Mouse (Mus musculus) CD8-positive naive resting alpha-beta T cell, adult 2 months (primary cell): ENCODE results near the gene Csrnp3.

ENCODE experiments used
- DNase-seq, 2 experiments: peaks; one replicate each; pipeline ENCODE4 v3.0.0; 2022; ENCODE audit warnings: low read depth in 2 of 2, low spot score in 2 of 2

Gene Csrnp3

DNA sequence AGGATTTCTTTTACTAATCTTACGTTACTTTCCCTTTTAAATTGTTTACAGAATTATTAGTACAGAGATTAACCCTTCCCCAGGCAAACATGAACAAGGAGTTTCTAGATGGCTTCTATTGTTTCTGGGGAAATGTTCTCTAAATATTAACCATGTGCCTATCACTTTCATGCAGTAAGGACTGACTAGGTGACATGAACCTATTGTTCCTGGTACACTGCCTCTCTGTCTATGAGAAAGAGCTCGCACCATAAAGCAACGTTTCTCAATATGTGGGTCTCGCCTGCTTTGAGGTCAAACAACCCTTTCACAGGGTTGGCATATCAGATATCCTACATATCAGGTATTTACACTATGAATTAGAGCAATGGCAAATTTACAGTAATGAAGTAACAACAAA, 96.8 kb downstream of the Csrnp3 start:
- DNase-seq: no peak

- no peak for DNase-seq
Observed at GRCm38 (mm10) chr2:65948808-65949207, 103.2 kb downstream of the Csrnp3 start.

DNA sequence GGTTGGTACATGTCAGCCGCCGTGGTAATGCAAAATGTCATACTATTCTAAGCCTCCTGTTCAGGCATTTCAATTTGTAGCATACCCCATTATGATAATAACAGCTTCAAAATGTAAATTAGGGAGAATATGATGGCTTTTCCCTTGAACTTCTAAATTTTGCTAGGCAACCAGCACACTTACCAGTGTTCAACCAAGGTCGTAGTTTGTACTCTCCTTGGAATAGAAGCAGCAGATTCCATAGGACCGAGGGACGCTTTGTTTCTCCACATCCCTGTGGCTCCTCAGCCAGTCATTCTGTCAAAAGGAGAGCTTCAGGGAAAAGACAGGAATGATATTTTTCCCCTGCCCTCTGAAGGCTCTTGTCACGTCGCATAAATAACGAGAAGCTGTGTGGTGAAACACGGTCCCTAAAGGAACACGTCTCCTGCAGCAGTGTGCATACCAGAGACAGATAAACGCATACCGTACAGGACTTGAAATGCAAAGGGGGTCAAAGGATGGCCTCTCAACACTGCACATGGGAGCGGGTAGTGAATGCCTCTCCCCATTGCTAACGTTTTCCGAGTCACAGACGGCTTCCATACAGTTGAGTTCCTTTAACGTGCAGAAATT, 108.3 kb downstream of the Csrnp3 start:
- no peak for DNase-seq

GRCm38 (mm10) chr2:65955804-65956203, 110.2 kb downstream of the Csrnp3 start:
- no peak for DNase-seq

DNA sequence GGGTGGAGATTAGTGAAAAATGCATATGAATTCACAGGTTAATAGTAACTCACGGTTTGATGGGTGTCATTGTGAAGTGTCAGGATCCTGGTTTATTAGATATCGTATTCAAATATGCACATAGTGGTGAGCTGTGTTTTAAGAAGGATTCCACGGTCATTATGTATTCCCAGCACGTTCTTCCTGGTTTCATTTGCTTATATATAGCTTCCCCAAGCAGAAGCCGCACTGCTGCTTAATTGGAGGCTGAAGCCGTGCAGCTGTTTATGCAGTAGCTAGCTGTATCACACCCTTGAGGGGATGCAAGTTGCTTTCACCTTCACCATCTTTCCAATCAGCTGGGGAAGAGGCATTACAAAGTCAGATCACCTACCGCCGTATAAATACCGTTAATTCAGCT, 111.2 kb downstream of the Csrnp3 start:
- DNase-seq: no peak

DNA sequence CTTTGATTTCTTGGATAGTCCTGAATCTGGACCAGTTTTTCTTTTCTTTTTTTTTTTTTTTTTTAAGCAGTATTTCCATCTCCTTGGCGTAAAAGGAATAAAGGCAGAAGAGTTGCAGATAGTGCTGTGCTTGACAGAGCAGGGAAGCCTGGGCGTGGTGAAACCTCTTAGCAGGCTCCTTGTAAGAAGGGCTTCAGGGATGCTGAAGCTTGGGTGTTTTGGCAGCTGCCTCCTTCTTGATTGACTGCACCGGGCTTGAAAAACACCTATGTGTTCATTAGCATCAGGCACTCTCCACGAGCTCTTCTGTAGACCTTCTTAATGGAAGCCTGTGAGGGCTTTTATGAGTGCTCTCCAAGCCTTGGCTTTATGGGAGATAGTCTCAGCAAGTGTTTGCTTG, 117.9 kb downstream of the Csrnp3 start:
- DNase-seq: no peak

- no peak for DNase-seq
Observed at GRCm38 (mm10) chr2:65968810-65969209, 123.2 kb downstream of the Csrnp3 start.

- no peak for DNase-seq
Observed at GRCm38 (mm10) chr2:65973907-65974306, 128.3 kb downstream of the Csrnp3 start.

DNA sequence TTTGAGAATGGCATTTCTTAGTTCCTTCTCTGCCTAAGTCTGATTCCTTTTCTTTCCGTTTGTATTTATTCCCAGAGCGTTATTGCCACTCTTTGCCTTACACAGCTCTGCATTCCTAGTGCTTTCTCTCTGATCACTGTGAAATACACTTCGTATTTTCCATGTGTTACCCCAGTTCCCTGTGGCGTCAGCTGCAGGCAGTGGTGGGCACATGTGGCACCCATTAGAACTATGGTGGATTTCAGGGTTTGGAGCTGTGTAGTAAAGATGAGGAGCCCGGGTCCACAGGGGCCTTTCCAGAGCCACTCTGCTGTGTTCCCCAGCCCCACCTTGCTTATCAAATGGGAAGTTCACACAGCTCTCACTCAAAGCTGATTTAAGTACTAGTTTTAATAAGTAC, 129.8 kb downstream of the Csrnp3 start:
- no peak for DNase-seq

GRCm38 (mm10) chr2:65979338-65980053, 133.9 kb downstream of the Csrnp3 start:
- no peak for DNase-seq

DNA sequence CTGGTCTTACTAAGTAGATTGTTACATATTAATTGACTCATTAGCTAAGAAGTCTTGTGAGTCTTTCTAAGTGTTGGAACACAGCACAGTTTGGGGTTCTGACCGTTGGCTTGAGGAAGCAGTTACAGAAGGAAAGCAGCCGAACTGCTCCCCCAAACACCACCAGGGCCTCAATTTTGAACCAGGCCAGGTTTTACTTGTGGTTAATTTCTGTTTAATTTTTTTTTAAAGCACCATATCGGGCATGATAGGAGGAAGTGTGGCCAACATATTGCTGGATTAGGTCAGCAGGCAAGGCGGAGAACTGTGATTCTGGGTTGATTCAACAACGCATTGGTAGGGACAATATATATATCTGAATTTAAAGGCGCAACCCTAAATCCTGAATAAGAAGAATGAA, 135.9 kb downstream of the Csrnp3 start:
- no peak for DNase-seq

DNA sequence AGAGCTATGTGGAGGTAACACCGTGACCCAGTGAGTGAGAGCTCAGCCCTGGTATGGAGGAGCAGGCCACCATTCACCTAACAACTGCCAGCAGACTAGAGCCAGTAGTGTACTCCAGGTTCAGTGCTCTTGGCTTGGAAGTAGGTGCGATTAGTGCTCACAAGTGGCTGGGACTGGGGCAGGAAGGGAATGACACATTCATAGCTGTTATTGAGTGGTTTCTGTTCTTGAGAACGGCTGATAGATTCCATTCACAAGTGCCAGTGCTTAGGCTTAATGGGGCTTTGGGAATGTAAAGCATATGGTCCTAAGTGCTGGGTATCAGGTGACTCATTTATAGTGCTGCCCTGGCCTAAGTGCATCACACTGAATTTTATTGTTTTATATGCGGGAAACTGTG, 136.4 kb downstream of the Csrnp3 start:
- DNase-seq: no peak

DNA sequence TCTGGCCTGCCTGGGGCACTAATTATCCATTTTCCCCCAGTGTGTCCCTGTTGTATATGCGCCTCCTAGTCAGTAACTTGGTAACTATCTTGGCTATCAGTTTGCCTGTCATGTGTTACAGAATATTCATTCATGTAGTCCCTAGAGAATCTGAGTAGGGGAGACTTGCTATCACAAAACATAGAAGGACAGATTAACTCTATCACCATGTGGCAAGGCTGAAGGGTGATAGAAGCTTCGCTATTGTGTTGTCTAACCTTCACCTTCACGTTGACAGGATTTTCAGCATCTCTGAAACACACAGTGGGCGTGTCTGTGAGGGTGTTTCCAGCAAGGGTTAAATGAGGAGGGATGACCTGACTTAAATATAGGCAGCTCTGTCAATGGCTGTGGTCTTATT, 140.1 kb downstream of the Csrnp3 start:
- DNase-seq: no peak

DNA sequence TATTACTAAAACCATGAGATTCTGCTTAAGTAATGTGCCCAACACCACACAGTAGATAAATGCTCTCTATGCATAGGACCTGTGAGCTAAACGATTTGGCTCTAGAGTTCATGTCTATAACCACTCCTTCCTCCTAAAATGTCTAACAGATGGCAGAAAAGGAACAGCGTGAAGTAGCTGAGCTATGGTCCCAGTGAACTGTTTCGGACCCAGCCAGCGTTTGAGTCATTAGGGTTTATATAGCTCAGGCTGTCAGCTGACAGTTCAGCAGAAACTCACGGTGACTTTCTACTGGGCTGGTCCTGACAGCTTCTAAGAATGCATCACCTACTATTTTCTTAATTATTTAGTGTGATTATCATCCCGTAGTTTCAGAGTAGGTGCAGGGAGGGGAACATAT, 141.5 kb downstream of the Csrnp3 start:
- DNase-seq: no peak

- DNase-seq: no peak
Observed at GRCm38 (mm10) chr2:65987588-65987987, 142.0 kb downstream of the Csrnp3 start.

GRCm38 (mm10) chr2:65988788-65989187, 143.2 kb downstream of the Csrnp3 start:
- DNase-seq: no peak

- DNase-seq: no peak
Observed at GRCm38 (mm10) chr2:65990108-65990507, 144.5 kb downstream of the Csrnp3 start.

DNA sequence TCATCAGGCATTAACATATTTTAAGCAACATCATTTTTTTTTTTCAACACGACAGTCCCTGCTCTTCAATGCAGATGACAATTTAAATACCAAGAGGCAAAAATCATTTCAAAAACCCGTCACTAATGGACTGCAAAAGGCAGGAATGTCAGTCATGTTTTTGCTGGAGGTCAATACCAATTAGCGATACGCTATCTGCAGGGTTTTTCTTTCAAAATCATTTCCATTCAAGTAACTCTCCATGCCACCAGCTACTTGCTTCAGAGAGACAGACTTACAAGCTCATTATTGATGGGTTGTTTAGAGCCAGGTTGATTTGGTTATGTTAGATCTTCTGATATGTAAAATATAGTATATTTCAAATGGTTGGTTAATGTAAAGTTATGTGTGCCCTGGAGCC, 145.2 kb downstream of the Csrnp3 start:
- no peak for DNase-seq

- no peak for DNase-seq
Observed at GRCm38 (mm10) chr2:65993371-65993770, 147.8 kb downstream of the Csrnp3 start.

DNA sequence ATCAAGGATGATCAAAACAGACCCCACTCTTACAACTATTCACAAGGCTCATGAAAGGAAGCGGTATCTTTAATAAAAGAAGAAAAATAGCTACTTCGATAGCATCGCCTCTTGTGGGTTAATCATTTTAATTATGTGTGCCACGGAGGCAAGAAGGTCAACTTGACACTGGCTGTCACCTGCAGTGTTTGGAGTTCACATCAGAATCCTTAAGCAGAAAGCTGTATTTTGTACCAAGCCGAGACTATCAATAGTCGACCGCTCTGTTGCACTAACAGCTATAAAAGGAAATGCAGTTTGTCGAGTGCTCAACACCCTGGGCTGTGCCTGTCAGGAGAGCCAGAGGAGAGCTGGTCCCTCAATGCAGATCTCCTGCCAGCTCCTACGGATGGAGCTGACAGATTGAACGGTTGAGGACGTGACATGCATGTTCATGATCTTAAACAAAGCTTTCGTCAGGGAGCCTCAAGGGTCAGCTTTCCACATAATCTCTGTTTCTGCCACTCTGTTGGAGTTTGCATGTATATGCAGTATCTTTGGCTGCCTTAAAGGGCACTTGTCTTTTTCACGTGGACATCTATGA, 149.4 kb downstream of the Csrnp3 start:
- DNase-seq: no peak

DNA sequence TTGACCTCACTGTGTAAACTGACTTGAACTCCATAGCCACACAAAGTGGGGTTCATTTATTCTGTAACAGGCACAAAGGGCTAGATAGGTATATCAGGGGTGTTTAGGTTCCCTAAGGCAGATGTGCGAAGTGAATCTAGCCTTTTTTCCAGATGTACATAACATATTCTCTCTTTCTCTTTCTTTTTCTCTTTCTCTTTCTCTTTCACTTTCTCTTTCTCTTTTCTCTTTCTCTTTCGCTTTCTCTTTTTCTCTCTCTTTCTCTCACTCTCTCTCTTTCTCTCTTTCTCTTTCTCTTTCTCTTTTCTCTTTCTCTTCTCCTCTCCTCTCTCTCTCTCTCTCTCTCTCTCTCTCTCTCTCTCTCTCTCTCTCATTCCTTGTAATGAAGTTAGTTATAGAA, 153.2 kb downstream of the Csrnp3 start:
- no peak for DNase-seq

DNA sequence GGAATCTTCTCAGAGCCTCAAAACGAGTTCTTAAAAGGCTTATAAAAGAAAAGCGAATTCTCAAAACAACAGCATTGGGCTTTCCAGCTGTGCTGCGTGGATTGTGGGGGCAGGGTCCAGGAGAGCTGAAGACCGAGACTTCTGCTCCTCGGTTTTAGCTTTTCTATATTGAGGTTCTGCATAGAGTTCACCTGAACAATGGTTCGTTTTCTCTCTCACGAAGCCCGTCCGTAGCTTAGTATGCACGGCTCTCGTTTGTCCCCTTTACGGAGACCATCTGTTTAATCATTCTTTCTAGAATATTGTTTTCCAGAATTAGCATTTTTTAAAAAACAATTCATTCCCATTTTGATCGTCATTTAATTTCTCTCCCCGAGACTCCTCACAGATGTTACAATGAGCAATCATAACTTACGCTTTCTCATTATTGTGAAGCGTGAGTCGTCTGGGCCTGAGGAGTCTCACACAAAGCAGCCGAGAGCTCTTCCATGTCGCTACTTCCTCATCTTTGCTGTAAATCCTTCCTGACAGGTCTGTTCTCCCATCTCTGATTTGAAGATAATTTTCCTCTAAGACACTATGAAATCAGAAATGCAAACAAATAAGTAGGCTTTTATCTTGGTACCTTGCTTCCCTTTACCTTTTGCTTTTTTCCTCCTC, 163.6 kb downstream of the Csrnp3 start:
- DNase-seq: no peak
